Mouse (Mus musculus) testis, adult 2 months (tissue): ENCODE data around the gene Smg8.

ENCODE experiments used
- CTCF ChIP-seq: fragments of 200-500 bp; IDR thresholded peaks from 2 replicates; pipeline ENCODE4 v1.5.1; 2012; ENCODE audit warnings: low read depth, mild to moderate bottlenecking, inconsistent platforms, low read length, moderate library complexity; ENCODE audit not compliant: control insufficient read depth, insufficient read depth, insufficient replicate concordance
- POLR2A ChIP-seq: fragments of 200-500 bp; IDR thresholded peaks from 2 replicates; pipeline ENCODE4 v1.6.1; 2012; ENCODE audit warnings: low read depth, mild to moderate bottlenecking, inconsistent platforms, low read length, moderate library complexity; ENCODE audit not compliant: control insufficient read depth

DNA sequence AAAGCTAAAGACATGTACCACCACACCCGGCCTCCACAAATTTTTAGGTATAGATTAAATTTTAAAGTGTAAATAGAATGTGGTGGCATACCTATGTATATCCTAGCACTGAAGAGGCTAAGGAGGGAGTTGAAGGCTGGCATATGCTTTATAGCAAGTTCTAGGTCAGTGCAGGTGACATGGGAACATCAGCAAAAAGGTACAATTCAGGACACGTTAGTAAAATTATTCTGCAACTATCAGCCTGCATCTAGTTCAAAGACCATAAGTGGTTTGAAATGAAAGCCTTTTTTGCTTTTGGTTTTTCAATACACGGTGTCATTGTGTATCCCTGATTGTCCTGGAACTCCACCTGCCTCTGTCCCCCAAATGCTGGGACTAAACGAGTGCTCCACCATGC, 39.0 kb upstream of the Smg8 start:
- no peak for TF ChIP-seq CTCF
- no peak for TF ChIP-seq POLR2A
